Mouse (Mus musculus) heart, adult 2 months (tissue): ENCODE data around the gene Med13.

ENCODE experiments used
- CTCF ChIP-seq: fragments of 200-600 bp; IDR thresholded peaks from 2 replicates; pipeline ENCODE4 v1.8.1; 2022; ENCODE audit warnings: antibody characterized with exemption, mild to moderate bottlenecking, moderate library complexity
- EP300 ChIP-seq: fragments of 200-500 bp; IDR thresholded peaks from 2 replicates; pipeline ENCODE4 v1.6.1; 2011; ENCODE audit warnings: low read depth, low read length, control low read depth; ENCODE audit not compliant: insufficient read depth
- POLR2A ChIP-seq: fragments of 200-500 bp; IDR thresholded peaks from 2 replicates; pipeline ENCODE4 v1.6.1; 2011; ENCODE audit warnings: mild to moderate bottlenecking, low read depth, low read length, control low read depth; ENCODE audit not compliant: insufficient read depth

DNA sequence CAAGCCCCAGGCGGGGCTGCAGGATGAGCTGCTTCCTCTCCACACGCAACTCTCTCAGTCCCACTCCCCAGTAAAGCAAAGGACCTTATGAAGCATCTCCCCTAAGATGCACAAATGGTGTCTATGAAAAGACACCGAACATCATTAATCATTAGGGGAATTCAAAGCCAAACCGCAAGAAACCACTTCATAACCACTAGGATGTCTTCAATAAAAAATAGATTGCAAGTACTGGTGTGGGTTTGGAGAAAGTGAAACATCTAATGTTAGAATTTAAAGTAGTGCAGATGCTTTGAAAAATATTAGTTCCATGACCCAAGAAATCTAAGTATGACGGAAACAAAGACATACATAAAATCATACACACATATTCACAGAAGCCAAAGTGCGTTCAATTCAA, 65.7 kb downstream of the Med13 start:
- TF ChIP-seq CTCF (no peak), EP300 (no peak), POLR2A (no peak)
